Mouse (Mus musculus): ENCODE results near the gene Mmp17. TPM values are rescaled to one million over a fixed set of nuclear protein-coding genes. Genes with fewer than 3 reads are reported as not detected.
A peak's percentile ranks its signal among the peaks of the same experiment; 100 is the strongest.

Mmp17 gene
- polyA plus RNA-seq, 1 experiment from 2014 or later = 4.8 TPM

- DNase-seq (ENCODE audit: low spot score) = no peak
- Histone ChIP-seq H3K36me3 (peaks cover 96% of the 10 kb centered on the region), H3K4me3 (no peak overlapping the region), H3K27ac (no peak overlapping the region), H3K9me3 (no peaks in the 10 kb centered on the region), H3K27me3 (ENCODE audit: insufficient read depth, poor library complexity, severe bottlenecking) (no peaks in the 10 kb centered on the region), H3K4me1 (replicated peaks) (no peaks in the 10 kb centered on the region)
- WGBS = 94% methylated on average over 8 of the region's 8 CpGs
These were observed 21.6 kb upstream of the Mmp17 start for GRCm38 (mm10) chr5:129562342-129562741.

DNA sequence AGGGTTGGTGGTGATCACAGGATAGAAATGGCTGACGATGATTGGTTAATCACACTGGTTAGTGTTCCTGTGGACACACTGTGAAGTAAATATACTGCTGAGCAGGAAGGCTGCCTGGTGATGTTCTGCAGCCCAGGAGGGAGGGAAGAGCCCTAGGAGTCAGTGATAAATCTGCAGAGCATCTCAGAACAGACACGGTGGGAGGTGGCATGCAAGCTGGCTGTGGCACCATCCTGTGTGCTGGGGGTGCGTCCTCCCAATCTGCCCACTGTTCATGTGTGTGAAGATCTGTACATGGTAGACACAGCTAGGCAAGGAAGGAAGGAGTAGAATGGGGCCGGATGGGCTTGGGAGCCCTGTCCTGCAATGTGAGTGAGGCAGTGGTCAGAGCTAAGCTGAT is 15.4 kb upstream of the Mmp17 start:
- no peaks in the 10 kb centered on the region for H3K9me3 ChIP-seq
- no peak for DNase-seq (ENCODE audit: low spot score)
- no peak overlapping the region for H3K27ac ChIP-seq
- H3K36me3 ChIP-seq = peaks cover 93% of the 10 kb centered on the region
- no peaks in the 10 kb centered on the region for H3K4me1 ChIP-seq (replicated peaks)
- no peak overlapping the region for H3K4me3 ChIP-seq
- no peaks in the 10 kb centered on the region for H3K27me3 ChIP-seq (ENCODE audit: insufficient read depth, poor library complexity, severe bottlenecking)
- WGBS = 96% methylated on average over 4 of the region's 4 CpGs

GRCm38 (mm10) chr5:129578201-129578600 is 5.8 kb upstream of the Mmp17 start:
- no peak overlapping the region for H3K27ac ChIP-seq
- H3K4me3 ChIP-seq = no peak overlapping the region
- DNase-seq (ENCODE audit: low spot score) = no peak
- H3K9me3 ChIP-seq = no peaks in the 10 kb centered on the region
- H3K27me3 ChIP-seq (ENCODE audit: insufficient read depth, poor library complexity, severe bottlenecking) = peaks cover 31% of the 10 kb centered on the region
- WGBS = 80% methylated on average over 12 of the region's 12 CpGs
- H3K4me1 ChIP-seq (replicated peaks) = peaks cover 12% of the 10 kb centered on the region; the same call in 1 of the 2 replicates
- H3K36me3 ChIP-seq = 0 out of 2 replicates have a peak, but pooled peaks cover 5% of the 10 kb centered on the region

GRCm38 (mm10) chr5:129580046-129580445 is 3.9 kb upstream of the Mmp17 start:
- H3K27ac ChIP-seq = no peak overlapping the region
- DNase-seq (ENCODE audit: low spot score) = no peak
- peaks cover 25% of the 10 kb centered on the region for H3K4me1 ChIP-seq (replicated peaks)
- H3K4me3 ChIP-seq = no peak overlapping the region
- 24% methylated on average over 6 of the region's 6 CpGs for WGBS
- peaks cover 44% of the 10 kb centered on the region for H3K27me3 ChIP-seq (ENCODE audit: insufficient read depth, poor library complexity, severe bottlenecking)
- H3K9me3 ChIP-seq = no peaks in the 10 kb centered on the region
- H3K36me3 ChIP-seq = no peaks in the 10 kb centered on the region

DNA sequence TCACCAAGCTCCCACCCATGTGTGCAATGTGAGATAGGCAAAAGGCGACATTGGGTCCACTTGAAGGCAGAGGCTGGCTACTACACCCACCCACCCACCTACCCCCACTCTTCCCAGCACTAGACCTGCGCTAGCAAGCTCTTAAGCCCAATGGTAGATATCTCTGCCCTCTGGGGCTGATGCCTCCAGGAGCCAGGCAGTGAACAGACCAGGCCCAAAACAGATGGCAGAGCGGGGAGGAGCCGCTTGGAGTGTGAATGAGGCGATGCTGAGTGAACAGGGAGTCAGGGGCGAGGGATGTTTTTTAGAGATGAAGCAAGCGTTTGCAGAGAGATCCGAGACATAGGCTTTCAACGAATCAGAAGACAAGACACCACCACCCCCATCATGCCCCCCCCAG is 3.4 kb upstream of the Mmp17 start:
- Histone ChIP-seq H3K36me3 (no peaks in the 10 kb centered on the region), H3K4me3 (no peak overlapping the region), H3K27me3 (ENCODE audit: insufficient read depth, poor library complexity, severe bottlenecking) (peaks cover 49% of the 10 kb centered on the region), H3K27ac (no peak overlapping the region), H3K4me1 (replicated peaks) (peaks cover 31% of the 10 kb centered on the region), H3K9me3 (no peaks in the 10 kb centered on the region)
- 78% methylated on average over 9 of the region's 9 CpGs for WGBS
- DNase-seq (ENCODE audit: low spot score) = no peak

DNA sequence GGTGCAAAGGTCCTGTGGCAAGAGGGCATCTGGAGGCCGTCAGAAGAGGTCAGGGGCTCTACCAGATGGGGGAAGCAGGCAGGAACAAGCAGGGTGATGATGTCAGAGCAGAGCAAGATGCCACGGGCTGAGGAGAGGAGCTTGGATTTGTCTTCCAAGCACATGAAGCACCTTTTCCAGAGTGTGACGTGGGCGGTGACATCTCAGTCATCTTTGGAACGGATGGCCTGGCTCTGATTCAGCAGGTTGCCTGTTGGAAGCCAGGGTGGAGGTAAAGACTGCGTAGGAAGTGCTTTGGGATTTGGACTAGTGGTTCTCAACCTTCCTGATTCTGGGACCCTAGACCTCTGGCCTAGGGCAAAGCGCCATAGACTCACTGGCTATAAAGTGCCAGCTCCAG is 3.0 kb upstream of the Mmp17 start:
- WGBS = 78% methylated on average over 7 of the region's 7 CpGs
- Histone ChIP-seq H3K9me3 (no peaks in the 10 kb centered on the region), H3K4me1 (replicated peaks) (peaks cover 32% of the 10 kb centered on the region), H3K36me3 (no peaks in the 10 kb centered on the region), H3K4me3 (no peak overlapping the region), H3K27me3 (ENCODE audit: insufficient read depth, poor library complexity, severe bottlenecking) (peaks cover 53% of the 10 kb centered on the region), H3K27ac (no peak overlapping the region)
- no peak for DNase-seq (ENCODE audit: low spot score)

- H3K27ac ChIP-seq = peak overlapping the region; percentile 87
- WGBS = 7% methylated on average over 12 of the region's 12 CpGs
These were observed 638 bp upstream of the Mmp17 start for GRCm38 (mm10) chr5:129583331-129583730.

GRCm38 (mm10) chr5:129584583-129585541 is 893 bp downstream of the Mmp17 start:
- Histone ChIP-seq H3K27ac (peak overlapping the region; percentile 87), H3K27me3 (ENCODE audit: insufficient read depth, poor library complexity, severe bottlenecking) (peaks cover 70% of the 10 kb centered on the region), H3K4me1 (replicated peaks) (peaks cover 41% of the 10 kb centered on the region), H3K36me3 (no peaks in the 10 kb centered on the region), H3K9me3 (no peaks in the 10 kb centered on the region), H3K4me3 (peak overlapping the region; percentile 73)
- peak; percentile 66 for DNase-seq (ENCODE audit: low spot score)
- WGBS = under 1% methylated on average over 76 of the region's 76 CpGs

More at GRCm38 (mm10) chr5:129583331-129583730, 638 bp upstream of the Mmp17 start:
- H3K4me1 ChIP-seq (replicated peaks) = peaks cover 41% of the 10 kb centered on the region
- no peak for DNase-seq (ENCODE audit: low spot score)
- H3K36me3 ChIP-seq = no peaks in the 10 kb centered on the region
- peaks cover 67% of the 10 kb centered on the region for H3K27me3 ChIP-seq (ENCODE audit: insufficient read depth, poor library complexity, severe bottlenecking)
- H3K9me3 ChIP-seq = no peaks in the 10 kb centered on the region
- peak overlapping the region; percentile 73 for H3K4me3 ChIP-seq

- Histone ChIP-seq H3K27ac (peak overlapping the region; percentile 87), H3K9me3 (no peaks in the 10 kb centered on the region), H3K27me3 (ENCODE audit: insufficient read depth, poor library complexity, severe bottlenecking) (peaks cover 68% of the 10 kb centered on the region), H3K4me1 (replicated peaks) (peaks cover 47% of the 10 kb centered on the region), H3K4me3 (peak overlapping the region; percentile 73), H3K36me3 (no peaks in the 10 kb centered on the region)
- peak; percentile 95 for DNase-seq (ENCODE audit: low spot score)
- WGBS = 1% methylated on average over 17 of the region's 17 CpGs
These were observed 2.0 kb downstream of the Mmp17 start for GRCm38 (mm10) chr5:129586016-129586415.

GRCm38 (mm10) chr5:129586471-129586870 is 2.5 kb downstream of the Mmp17 start:
- WGBS = 58% methylated on average over 13 of the region's 13 CpGs
- Histone ChIP-seq H3K36me3 (no peaks in the 10 kb centered on the region), H3K4me3 (peak overlapping the region; percentile 73), H3K9me3 (no peaks in the 10 kb centered on the region), H3K27me3 (ENCODE audit: insufficient read depth, poor library complexity, severe bottlenecking) (peaks cover 64% of the 10 kb centered on the region), H3K4me1 (replicated peaks) (peaks cover 52% of the 10 kb centered on the region), H3K27ac (peak overlapping the region; percentile 87)
- DNase-seq (ENCODE audit: low spot score) = no peak

DNA sequence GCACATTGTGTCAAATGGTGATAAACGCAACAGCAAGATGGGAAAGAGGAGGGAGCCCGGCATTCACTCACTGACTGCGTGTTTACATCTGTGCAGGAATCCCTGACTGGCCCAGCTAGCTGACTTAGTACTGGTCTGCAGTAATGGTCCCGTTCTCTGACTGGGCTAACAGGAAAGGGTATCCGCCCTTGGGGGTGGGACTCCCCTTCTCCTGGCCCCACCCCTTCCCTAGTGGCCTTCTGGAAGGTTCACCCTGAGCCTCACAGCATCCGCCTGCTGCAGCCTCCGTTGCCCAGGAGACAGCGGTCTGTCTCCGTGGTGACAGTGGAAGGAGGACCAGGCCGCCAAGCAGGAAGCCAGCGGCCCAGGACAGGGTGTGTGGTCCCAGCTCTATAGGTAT is 6.9 kb downstream of the Mmp17 start:
- 10% methylated on average over 11 of the region's 11 CpGs for WGBS
- no peak overlapping the region for H3K27ac ChIP-seq
- peaks cover 25% of the 10 kb centered on the region for H3K27me3 ChIP-seq (ENCODE audit: insufficient read depth, poor library complexity, severe bottlenecking)
- H3K9me3 ChIP-seq = no peaks in the 10 kb centered on the region
- peaks cover 8% of the 10 kb centered on the region for H3K36me3 ChIP-seq
- no peak overlapping the region for H3K4me3 ChIP-seq
- peaks cover 35% of the 10 kb centered on the region for H3K4me1 ChIP-seq (replicated peaks)
- peak; percentile 35 for DNase-seq (ENCODE audit: low spot score)

GRCm38 (mm10) chr5:129594116-129595114 is 10.4 kb downstream of the Mmp17 start:
- H3K36me3 ChIP-seq = peaks cover 37% of the 10 kb centered on the region
- peaks cover 4% of the 10 kb centered on the region; the same call in 1 of the 2 replicates for H3K9me3 ChIP-seq
- peaks cover 25% of the 10 kb centered on the region for H3K4me1 ChIP-seq (replicated peaks)
- DNase-seq (ENCODE audit: low spot score) = peak; percentile 87
- peak overlapping the region; percentile 9; the same call in 1 of the 2 replicates for H3K27ac ChIP-seq
- WGBS = 42% methylated on average over 19 of the region's 19 CpGs
- no peak overlapping the region for H3K4me3 ChIP-seq
- H3K27me3 ChIP-seq (ENCODE audit: insufficient read depth, poor library complexity, severe bottlenecking) = peaks cover 10% of the 10 kb centered on the region; the same call in 1 of the 2 replicates

Measured in hindbrain, embryonic 10.5 days (tissue).